8 mouse cellular contexts compared by ENCODE assay signal in genomic region chr11:75190905-75191441, GRCm38 (mm10). TPM values are rescaled to one million over a fixed set of nuclear protein-coding genes. Genes with fewer than 3 reads are reported as not detected.
A peak's percentile ranks its signal among the peaks of the same experiment; 100 is the strongest.
DNase-seq lines count a peak whose midpoint lies in the region; ATAC-seq and TF ChIP-seq lines count a peak whose summit lies in the region.

Dph1 (minus strand) TSS chr11:75191241.

- H3K4me1 ChIP-seq in lung, embryonic 14.5 days (ENCODE audit: insufficient read depth): peaks cover 9% of the 10 kb centered on the region
- H3K4me1 ChIP-seq in bone marrow macrophage, adult 2 months (ENCODE audit: control insufficient read depth, insufficient read depth, low read length): peaks cover 3% of the 10 kb centered on the region; the same call in 1 of the 2 replicates
- H3K4me1 ChIP-seq in heart, postnatal 0 days (ENCODE audit: control insufficient read depth, insufficient read depth): peaks cover 7% of the 10 kb centered on the region; the same call in 1 of the 2 replicates
- peaks cover 44% of the 10 kb centered on the region for H3K4me1 ChIP-seq in limb, embryonic 12.5 days (replicated peaks)
- peaks cover 19% of the 10 kb centered on the region for H3K4me1 ChIP-seq in stomach, embryonic 16.5 days (ENCODE audit: control insufficient read depth, insufficient read depth, low read length)

- no peak within 1 kb of the TSS for H3K27ac ChIP-seq in lung, embryonic 14.5 days (ENCODE audit: low read depth)
- H3K27ac ChIP-seq in bone marrow macrophage, adult 2 months (ENCODE audit: insufficient read depth, low read depth, low read length): 0 out of 2 replicates have a peak within 1 kb of the TSS, but pooled peaks have one; percentile 5
- peak within 1 kb of the TSS; percentile 64 for H3K27ac ChIP-seq in heart, postnatal 0 days (ENCODE audit: low read depth)
- H3K27ac ChIP-seq in limb, embryonic 12.5 days: no peak within 1 kb of the TSS
- H3K27ac ChIP-seq in stomach, embryonic 16.5 days (ENCODE audit: low read length): peak within 1 kb of the TSS; percentile 56; the same call in 1 of the 2 replicates

- H3K4me2 ChIP-seq in lung, embryonic 14.5 days: peak within 1 kb of the TSS; percentile 80
- H3K4me2 ChIP-seq in heart, postnatal 0 days (ENCODE audit: low read depth, low read length): peak within 1 kb of the TSS; percentile 76
- H3K4me2 ChIP-seq in limb, embryonic 12.5 days: peak within 1 kb of the TSS; percentile 94
- peak within 1 kb of the TSS; percentile 74 for H3K4me2 ChIP-seq in stomach, embryonic 16.5 days (ENCODE audit: low read depth, low read length)

- 59% methylated on average over 5 of the region's 5 CpGs for WGBS in lung, embryonic 14.5 days
- 56% methylated on average over 5 of the region's 5 CpGs for WGBS in heart, postnatal 0 days
- WGBS in limb, embryonic 12.5 days: 46% methylated on average over 5 of the region's 5 CpGs
- 55% methylated on average over 5 of the region's 5 CpGs for WGBS in stomach, embryonic 16.5 days

- H3K27me3 ChIP-seq in lung, embryonic 14.5 days (ENCODE audit: insufficient read depth, low read length): peaks cover 32% of the 10 kb centered on the region
- H3K27me3 ChIP-seq in heart, postnatal 0 days (ENCODE audit: control insufficient read depth, insufficient read depth, low read length): peaks cover 10% of the 10 kb centered on the region
- peaks cover 48% of the 10 kb centered on the region for H3K27me3 ChIP-seq in limb, embryonic 12.5 days
- peaks cover 27% of the 10 kb centered on the region for H3K27me3 ChIP-seq in stomach, embryonic 16.5 days (ENCODE audit: control insufficient read depth, insufficient read depth, low read length)

- H3K36me3 ChIP-seq in lung, embryonic 14.5 days (ENCODE audit: insufficient read depth): no peaks in the 10 kb centered on the region
- no peaks in the 10 kb centered on the region for H3K36me3 ChIP-seq in heart, postnatal 0 days (replicated peaks; ENCODE audit: control insufficient read depth, insufficient read depth, low read length)
- H3K36me3 ChIP-seq in limb, embryonic 12.5 days: no peaks in the 10 kb centered on the region
- no peaks in the 10 kb centered on the region for H3K36me3 ChIP-seq in stomach, embryonic 16.5 days (ENCODE audit: control insufficient read depth, insufficient read depth, low read length)

- TF ChIP-seq CTCF in lung, embryonic 14.5 days (IDR thresholded peaks at IDR 0.05; ENCODE audit: low read depth): no peak
- no peak for TF ChIP-seq CTCF in bone marrow macrophage, adult 2 months (IDR thresholded peaks at IDR 0.05; ENCODE audit: low read depth, low read length)
- TF ChIP-seq CTCF in heart, postnatal 0 days (IDR thresholded peaks at IDR 0.05; ENCODE audit: low read depth): no peak

- TF ChIP-seq POLR2A in bone marrow macrophage, adult 2 months (IDR thresholded peaks at IDR 0.05; ENCODE audit: borderline replicate concordance, low read depth, low read length): no peak

- ATAC-seq in lung, embryonic 14.5 days (ENCODE audit: insufficient read depth): no peak
- no peak for ATAC-seq in heart, postnatal 0 days (ENCODE audit: insufficient read depth, low read depth)
- ATAC-seq in limb, embryonic 12.5 days (ENCODE audit: insufficient number of reproducible peaks, insufficient read depth, low FRiP score, low TSS enrichment, low read depth): no peak
- no peak for ATAC-seq in stomach, embryonic 16.5 days (ENCODE audit: insufficient read depth, low FRiP score)

- H3K9me3 ChIP-seq in lung, embryonic 14.5 days (ENCODE audit: low read depth, low read length): no peaks in the 10 kb centered on the region
- no peaks in the 10 kb centered on the region for H3K9me3 ChIP-seq in heart, postnatal 0 days (replicated peaks; ENCODE audit: control insufficient read depth, low read length)
- no peaks in the 10 kb centered on the region for H3K9me3 ChIP-seq in limb, embryonic 12.5 days
- H3K9me3 ChIP-seq in stomach, embryonic 16.5 days (replicated peaks; ENCODE audit: control insufficient read depth, low read length): no peaks in the 10 kb centered on the region

- no peak for TF ChIP-seq EP300 in heart, postnatal 0 days (IDR thresholded peaks at IDR 0.05; ENCODE audit: low read depth)

- H3K9ac ChIP-seq in lung, embryonic 14.5 days: peak within 1 kb of the TSS; percentile 63
- peak within 1 kb of the TSS; percentile 49 for H3K9ac ChIP-seq in heart, postnatal 0 days (replicated peaks; ENCODE audit: low read depth, low read length)
- peak within 1 kb of the TSS; percentile 71 for H3K9ac ChIP-seq in limb, embryonic 12.5 days (replicated peaks)
- peak within 1 kb of the TSS; percentile 74 for H3K9ac ChIP-seq in stomach, embryonic 16.5 days (ENCODE audit: low read length)

- peak within 1 kb of the TSS; percentile 79 for H3K4me3 ChIP-seq in lung, embryonic 14.5 days (ENCODE audit: low read depth, low read length)
- peak within 1 kb of the TSS; percentile 81 for H3K4me3 ChIP-seq in bone marrow macrophage, adult 2 months (ENCODE audit: insufficient read depth, low read length)
- peak within 1 kb of the TSS; percentile 81 for H3K4me3 ChIP-seq in heart, postnatal 0 days (ENCODE audit: low read depth, low read length)
- H3K4me3 ChIP-seq in limb, embryonic 12.5 days (replicated peaks): peak within 1 kb of the TSS; percentile 83
- peak within 1 kb of the TSS; percentile 71 for H3K4me3 ChIP-seq in stomach, embryonic 16.5 days (replicated peaks; ENCODE audit: low read length)

- DNase-seq in lung, embryonic 14.5 days: no peak
- no peak for DNase-seq in lung, postnatal 4 days
- no peak for DNase-seq in heart, postnatal 0 days (ENCODE audit: low spot score)
- DNase-seq in cerebellum, postnatal 10 days: no peak
- no peak for DNase-seq in spleen, postnatal 14 days (ENCODE audit: low spot score in 2 of 2)

RNA-seq across cellular contexts. Expression of gene Dph1, which starts in this region (rescaled TPM):
- 25.0 and 26.5 TPM in 2 replicates for polyA plus RNA-seq in lung, embryonic 14.5 days (2014; fragmentation: Nextera tagmentation; extraction: Ambion mirVana)
- polyA plus RNA-seq in bone marrow macrophage, adult 2 months (2012; ENCODE audit: insufficient read depth, insufficient read length, missing spikeins): 7.0 and 8.8 TPM in 2 replicates
- 34.4 and 72.1 TPM in 2 replicates for total RNA-seq in heart, postnatal 0 days (2014; rRNA removed; ENCODE audit: low replicate concordance)
- polyA plus RNA-seq in heart, postnatal 0 days (2015; fragmentation: Nextera tagmentation; extraction: Ambion mirVana): 19.3 and 20.2 TPM in 2 replicates
- 24.0 and 25.5 TPM in 2 replicates for polyA plus RNA-seq in limb, embryonic 12.5 days (2016; fragmentation: Nextera tagmentation; extraction: Ambion mirVana)
- 20.6 and 20.7 TPM in 2 replicates for polyA plus RNA-seq in stomach, embryonic 16.5 days (2015; fragmentation: Nextera tagmentation; extraction: Ambion mirVana)

Comparison
In these comparisons a context has a peak if more than half of its experiments do, and no peak if none do; other contexts are left out.
1. H3K27ac ChIP-seq: peak in bone marrow macrophage, adult 2 months (single experiment), heart, postnatal 0 days (single experiment) and stomach, embryonic 16.5 days (single experiment); none in lung, embryonic 14.5 days (single experiment) and limb, embryonic 12.5 days (single experiment).
2. Peak in every context shown above with its lines, with median percentiles within 50 percentile points of each other: H3K4me2 ChIP-seq, H3K4me3 ChIP-seq and H3K9ac ChIP-seq.